Mouse (Mus musculus) lung, postnatal 4 days (tissue): Measurements from ENCODE around the gene Fam131b.
A peak's percentile ranks its signal among the peaks of the same experiment; 100 is the strongest.

Experiments
- DNase-seq, 2 experiments: peaks; one replicate each; pipeline ENCODE4 v3.0.0; 2021

Fam131b gene

DNA sequence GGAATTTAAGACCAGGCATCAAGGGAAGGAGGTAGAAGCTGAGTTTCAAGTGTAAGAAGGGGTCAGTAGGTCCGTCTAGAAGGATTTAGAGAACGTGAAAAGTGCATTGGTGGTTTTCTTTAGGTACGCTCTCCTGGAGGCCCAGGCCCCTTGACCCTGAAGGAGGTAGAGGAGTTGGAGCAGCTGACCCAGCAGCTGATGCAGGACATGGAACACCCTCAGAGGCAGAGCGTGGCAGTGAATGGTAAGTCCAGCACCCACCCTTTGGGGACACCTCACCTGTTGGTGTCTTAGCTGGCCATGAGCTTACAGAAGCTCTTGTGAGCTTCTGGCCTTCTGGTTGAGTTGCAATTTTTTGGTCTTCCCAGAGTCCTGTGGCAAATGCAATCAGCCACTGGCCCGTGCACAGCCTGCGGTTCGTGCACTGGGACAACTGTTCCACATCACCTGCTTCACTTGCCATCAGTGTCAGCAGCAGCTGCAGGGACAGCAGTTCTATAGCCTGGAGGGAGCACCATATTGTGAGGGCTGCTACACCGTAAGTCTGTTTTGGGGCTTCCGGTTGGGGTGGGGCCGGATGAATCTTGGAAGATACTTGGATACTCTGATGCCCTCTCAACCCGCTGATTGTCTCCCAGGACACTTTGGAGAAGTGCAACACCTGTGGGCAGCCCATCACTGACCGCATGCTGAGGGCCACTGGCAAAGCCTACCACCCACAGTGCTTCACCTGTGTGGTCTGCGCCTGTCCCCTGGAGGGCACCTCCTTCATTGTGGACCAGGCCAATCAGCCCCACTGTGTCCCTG, 31.6 kb upstream of the Fam131b start:
- DNase-seq: no peak

DNA sequence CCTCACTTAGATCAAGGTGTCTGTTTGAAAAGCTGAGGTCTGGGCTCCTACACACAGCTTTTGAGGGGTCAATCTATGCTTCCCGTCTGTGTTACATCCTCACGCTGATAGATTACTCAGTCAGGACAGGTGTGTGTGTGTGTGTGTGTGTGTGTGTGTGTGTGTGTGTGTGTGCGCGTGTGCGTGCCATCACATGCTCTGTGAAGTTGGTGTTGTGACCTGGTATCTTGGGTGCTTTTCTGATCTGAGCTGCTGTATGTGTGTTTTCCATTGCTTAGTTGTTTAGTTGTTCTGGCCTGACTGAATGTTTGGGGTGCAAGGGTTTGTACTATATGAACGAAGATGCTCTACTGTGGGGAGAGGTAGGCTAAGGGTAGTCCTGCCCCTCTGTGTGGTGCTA, 30.9 kb upstream of the Fam131b start:
- DNase-seq: no peak

DNA sequence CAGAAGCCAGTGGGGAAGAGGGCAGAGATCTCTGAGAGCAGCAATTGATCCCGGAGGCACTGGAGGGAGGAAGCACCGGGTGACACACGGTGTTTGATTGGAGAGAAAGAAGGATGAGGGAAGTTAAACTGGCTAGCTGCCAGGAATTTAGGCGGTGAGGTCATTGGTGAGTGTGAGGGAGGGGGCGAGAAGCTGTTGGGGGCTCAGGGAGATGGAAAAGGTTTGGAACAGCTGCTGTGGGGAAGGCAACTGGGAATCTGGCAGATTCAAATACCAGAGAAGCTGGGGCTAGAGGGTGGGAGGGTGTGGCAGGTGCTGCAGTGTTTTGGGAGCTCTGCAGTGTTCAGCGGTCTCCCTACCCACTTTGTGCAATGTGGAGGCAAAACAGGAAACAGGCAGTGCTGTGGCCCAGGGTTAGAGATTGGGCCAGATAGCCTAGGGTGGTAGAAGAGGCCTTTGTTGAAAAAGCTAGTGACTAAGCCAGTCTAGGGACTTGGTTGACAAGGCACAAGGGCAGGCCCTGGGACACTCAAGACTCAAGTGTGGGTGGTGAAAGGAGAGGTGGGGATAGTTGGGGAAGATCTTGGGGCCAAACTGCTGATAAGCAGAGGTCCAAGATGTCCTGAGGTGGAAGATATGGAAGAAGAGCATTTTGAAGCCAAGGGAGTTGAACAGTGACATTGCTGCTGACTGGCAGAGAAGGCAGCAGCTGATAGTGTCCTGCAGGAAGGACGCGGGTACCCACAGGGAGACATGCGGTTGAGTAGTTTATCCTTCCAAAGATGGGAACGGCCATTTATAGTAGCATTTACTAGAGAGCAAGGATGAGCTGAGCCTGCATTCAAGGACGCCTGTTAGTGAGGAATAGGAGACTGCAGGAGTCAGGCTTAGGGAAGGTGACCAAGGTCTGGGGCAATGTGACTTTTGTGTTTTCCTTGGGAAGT, 29.9 kb upstream of the Fam131b start:
- DNase-seq: peak; percentile 61 to 62

DNA sequence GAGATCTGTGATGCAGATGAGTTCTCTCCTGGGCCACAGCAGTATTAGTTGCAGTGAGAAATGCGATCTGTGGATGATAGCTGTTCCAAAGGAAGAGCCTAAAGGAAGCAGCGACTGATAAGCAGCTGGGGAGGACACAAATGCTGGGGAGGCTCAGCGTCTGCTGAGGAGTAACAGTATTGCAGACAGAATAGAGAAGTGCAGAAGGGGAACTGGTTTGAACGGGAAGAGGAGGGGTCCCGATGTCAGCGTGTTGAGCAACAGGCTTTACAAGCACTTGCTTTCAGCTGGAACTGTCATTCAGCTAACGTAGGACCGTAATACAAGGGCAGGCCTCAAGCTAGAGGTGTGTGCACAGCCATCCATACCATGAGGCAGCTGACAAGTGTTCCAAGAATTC, 28.7 kb upstream of the Fam131b start:
- peak; percentile 54 to 59 for DNase-seq

DNA sequence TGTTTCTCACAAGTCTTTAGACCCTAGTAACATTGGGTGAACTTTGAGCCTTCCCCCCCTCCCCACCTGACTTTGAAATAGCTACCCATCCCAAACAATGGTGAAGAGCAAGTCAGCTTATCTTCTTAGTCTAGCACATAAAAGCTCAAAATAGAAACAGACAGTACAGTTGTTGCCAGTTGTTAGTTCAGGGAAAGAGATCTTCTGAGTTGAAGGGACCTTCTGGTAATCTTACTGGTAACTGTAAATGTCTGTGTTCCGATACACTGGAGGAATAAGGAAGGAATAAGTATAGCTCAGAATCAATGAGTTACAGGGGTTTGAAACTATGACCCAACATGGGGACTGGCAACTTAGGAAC, 28.0 kb upstream of the Fam131b start:
- no peak for DNase-seq

DNA sequence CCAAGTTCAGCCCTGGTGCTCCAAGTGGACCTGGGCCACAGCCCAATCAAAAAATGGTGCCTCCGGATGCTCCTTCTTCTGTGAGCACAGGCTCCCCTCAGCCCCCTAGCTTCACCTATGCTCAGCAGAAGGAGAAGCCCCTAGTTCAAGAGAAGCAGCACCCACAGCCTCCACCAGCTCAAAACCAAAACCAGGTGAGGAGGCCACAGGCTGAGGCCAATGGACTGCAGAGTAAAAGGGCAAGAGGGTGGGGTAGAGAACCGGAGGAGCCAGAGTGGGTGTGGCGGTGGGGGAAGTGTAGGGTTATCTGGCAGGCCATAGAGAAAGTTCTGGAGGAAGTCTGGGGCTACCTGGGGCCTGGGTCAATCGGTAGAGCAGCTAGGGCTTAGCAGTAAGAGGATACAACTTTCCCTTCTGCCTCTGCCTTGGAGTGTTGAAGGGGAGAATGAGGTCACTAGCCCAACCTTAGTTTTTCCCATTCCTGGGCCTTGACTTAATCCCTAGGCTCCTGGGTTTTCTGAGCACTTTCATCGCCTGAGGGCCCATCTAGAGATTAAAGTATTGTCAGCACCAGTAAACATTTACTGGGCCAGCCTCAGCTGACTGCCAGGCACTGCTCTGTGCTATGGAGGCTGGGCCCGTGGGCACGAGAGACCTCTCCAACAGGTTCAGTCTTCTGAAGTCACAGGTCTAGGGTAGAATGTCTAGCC, 27.5 kb upstream of the Fam131b start:
- peak; percentile 44 to 51 for DNase-seq

DNA sequence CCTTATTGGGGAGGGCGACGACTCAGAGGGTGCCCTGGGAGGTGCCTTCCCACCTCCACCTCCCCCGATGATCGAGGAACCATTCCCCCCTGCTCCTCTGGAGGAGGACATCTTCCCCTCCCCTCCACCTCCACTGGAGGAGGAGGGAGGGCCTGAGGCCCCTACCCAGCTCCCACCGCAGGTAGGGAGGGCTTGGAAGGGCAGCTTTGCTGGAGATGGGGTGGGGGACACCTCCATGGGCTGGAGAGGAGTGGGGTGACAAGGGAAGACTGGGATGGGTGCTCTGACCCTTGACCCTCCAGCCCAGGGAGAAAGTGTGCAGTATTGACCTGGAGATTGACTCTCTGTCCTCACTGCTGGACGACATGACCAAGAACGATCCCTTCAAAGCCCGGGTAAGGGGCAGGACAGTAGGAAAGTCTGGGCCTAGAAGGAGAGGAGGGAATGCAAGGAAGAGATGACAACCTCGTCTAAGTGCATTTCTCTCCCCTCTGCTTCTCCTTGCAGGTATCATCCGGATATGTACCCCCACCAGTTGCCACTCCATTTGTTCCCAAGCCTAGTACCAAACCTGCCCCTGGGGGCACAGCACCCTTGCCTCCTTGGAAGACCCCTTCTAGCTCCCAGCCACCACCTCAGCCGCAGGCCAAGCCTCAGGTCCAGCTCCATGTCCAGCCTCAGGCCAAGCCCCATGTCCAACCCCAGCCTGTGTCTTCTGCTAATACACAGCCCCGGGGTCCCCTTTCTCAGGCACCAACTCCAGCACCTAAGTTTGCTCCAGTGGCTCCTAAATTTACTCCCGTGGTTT, 26.7 kb upstream of the Fam131b start:
- DNase-seq: peak in 1 of 2 experiments; percentile 27

DNA sequence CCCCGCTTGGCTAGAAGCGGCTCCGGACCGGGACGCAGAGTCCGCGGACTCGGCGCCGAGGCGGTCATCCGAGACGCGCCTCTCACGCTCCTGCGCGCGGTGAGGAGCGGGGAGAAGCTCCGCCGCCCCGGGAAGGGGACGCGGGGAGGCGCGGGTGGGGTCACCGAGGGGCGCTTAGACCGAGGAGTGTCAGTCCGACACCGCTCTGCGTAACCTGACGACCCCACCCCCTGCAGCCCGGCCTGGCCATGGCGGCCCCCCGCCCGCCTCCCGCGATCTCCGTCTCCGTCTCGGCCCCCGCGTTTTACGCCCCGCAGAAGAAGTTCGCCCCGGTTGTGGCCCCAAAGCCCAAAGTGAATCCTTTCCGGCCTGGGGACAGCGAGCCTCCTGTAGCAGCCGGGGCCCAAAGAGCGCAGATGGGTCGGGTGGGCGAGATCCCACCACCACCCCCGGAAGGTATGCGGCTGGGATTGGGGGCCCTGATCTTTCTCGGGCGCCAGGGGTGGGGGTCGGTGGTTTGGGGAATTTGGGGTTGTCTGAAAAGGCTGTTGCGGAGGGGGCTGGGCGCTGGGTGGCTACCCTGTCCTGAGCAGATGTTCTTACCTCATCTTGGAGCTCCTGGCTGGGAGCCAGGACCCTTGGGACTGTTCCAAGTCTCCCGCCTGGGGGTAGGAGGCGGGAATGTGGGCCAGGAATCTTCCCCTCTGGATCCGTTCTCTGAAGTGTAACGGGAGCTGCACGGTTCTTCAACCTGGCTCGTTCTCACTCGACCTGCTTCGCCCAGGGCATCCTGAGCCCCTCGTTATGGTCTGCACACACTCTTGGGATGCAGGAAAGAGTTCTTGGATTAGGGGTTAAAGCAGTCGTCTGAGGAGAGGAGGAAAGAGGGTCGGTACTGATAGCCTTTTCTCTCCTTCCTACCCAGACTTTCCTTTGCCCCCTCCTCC, 25.9 kb upstream of the Fam131b start:
- peak; percentile 91 to 92 for DNase-seq

DNA sequence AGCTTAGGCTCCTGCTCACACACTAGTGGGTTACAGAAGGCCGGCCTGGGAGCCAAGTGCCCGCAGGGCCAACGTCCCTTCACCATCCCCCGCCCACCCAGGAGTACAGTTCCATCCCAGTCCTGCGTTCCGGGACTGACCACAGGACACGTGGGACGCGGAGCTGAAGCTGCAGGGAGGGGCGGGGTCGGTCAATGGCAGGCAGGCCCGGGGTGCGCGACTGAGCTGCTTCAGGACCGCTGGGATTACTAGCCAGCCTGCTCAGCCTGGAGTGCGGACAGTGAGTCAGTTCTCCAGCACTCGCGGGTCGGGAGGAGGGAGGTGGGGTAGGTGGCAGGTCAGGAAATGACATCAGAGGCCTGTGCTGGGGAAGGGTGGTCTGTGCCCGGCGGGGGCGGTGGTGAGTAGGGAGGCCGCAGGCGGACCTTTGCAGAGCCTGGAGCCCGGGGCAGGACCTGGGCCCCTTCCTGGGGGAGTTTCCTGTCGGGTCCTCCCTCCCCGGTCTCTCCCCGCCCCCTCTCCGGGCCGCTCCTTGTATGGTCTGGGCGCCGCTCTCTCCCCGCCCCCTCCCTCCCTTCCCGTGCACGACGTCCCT, 25.1 kb upstream of the Fam131b start, which contains the start of gene Zyx:
Gene Zyx (plus strand): TSS at position 205 of the 595 bp plus-strand sequence.
- DNase-seq: peak; percentile 97 to 99

DNA sequence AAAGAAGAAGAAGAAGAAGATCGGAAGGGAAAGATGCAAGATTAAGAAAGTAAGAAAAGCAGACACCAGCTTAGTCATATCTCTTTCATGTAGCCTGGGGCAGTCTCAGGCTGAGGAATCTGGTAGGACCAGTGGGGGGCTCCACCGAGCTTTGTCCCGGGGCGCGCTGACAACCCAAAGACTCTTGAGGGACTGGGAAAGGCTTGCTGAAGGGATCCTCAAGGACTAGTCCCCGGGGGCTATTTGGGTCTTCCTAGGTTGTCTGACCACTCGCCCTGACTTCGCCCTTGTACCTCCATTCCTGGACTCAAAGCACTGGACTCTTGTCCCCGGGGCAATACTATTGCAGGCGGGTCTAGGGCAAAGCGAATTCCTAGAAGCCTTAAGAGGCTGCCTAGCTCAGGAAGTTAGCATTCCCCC, 24.6 kb upstream of the Fam131b start:
- DNase-seq: peak; percentile 78 to 85

DNA sequence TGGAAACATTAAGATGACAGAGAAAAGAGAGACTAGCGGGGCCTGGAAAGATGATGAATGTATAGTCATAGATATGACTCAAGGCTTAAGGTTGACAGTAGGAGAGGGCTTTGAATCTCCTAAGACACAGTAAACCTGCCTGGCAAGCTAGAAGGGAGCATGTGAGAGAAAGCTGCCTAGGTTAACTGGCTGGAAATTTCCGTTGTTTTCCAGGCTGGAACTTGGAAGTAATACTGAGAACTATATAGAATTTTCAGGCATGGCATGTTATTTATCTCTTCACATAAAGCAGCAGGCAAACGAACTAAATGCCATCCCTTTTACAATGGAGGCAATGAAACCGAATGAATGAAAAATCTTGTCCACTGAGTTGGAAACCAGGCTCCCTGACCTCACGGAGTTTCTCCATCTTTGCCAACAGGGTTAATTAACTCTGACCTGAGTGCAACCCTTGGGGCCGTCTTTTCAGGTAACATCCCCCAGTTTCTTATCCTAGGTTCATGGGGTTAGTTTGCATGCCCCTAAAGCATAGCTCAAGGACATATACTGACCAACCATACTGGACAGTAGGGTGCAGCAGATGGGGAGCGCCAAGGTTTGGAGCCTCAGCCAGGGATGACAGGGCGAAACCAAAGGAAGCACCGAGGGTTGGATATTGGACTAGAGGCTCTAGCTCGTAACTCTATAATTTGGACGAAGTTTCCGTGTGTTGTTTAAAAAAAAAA, 24.0 kb upstream of the Fam131b start:
- peak in 1 of 2 experiments; percentile 20 for DNase-seq

DNA sequence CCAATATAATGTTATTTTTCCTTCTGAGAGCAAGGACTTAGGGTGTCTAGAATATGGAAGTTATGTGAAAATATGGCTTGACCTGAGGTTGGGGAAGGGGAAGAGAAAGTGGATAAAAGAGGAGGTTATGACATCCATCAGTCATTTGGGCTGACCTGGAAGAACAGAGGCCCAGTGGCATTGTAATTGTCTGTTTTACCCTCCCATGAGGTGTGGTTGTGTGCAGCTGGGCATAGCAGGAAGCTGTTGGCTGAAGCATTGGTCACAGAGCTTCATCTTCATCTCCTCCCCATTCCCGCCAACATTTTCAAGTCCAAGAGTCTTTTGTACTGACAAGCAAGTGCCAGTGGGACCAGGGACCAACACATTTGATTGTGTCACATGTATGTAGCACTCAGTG, 19.8 kb upstream of the Fam131b start:
- DNase-seq: no peak

DNA sequence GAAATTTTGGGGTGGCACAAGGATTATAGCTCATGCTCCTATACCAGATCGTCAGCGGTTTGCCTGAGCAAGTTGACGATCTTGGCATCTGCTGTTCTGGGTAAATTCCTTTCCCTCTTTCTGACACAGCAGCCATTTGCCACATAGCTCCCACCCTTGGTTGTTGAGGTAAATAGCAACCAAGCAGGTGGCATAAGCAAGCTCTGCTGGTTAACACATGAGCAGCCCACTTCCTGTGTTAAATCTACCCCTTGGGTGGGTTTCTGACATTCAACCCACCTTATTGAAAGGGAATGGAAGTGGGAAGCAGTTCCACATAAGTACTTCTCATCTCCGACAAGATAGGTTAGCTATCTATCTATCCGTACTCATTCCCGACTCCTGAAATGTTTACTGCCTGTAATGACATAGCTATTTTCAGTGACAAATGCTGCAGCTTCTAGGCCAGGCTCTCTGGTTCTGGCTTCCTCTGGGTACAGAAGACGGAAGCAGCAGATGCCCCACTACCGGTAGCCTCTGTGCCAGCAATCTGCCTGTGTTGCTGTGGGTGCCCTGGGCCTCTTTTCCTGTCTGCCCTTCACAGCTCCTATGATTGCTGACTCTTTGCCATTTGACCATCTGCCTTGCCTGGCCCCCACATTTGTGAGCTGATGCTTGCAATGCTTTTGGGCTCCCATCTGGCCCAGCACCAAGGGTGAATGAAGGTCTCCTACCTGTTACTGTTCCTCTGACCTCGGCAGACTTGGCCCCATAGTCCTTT, 19.1 kb upstream of the Fam131b start:
- peak; percentile 16 to 33 for DNase-seq

DNA sequence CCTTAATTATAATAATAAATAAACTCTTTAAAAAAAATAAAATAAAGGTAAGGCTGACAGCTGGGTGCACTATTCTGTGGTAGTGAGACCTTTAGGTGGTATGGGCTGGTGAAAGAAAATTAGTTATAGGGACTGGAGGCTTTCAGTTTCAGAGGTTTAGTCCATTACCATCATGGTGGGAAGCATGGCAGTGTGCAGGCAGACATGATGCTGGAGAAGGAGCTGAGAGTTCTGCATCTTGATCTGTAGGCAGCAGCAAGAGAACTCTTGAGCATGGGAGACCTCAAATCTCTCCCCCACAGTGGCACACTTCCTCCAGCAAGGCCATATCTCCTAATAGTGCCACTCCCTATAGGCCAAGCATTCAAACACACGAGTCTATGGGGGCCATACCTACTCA, 17.7 kb upstream of the Fam131b start:
- no peak for DNase-seq

DNA sequence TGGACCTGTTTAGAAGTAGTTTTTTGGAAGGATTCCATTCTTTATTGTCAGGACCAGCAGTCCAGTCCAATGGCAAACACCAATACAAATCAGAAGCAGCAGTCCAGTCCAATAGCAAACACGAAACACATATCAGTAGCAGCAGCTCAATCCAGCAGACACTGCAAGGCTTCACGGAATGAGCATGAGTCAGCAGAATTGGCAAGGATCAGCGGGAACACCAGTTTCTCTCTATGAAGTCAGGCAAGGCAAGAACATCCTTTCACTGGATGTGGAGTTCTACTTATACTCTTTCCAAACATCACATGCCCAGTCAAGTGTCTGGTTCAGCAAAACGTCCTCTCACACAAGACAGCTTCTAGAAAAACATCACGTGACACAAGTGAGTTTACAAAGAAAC, 15.5 kb upstream of the Fam131b start:
- no peak for DNase-seq

DNA sequence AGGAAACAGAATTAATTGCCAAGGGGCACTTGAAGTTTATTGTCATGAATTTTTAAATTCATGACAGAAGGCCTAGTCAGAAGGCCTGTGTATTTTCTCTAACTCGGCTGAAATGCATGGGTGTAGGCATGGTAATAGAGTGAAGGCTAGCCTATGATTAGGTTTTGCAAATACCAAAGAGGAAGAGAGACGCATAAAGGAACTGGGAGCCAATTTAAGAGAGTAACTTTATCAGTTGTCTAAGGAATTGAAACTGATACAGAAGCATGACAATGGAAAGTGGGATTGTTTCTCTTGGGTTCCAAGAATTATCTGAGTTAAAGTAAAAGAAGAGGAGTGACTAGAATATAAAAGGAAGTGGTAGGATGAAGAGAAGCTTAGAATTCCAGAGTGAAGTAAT, 14.7 kb upstream of the Fam131b start:
- DNase-seq: no peak

DNA sequence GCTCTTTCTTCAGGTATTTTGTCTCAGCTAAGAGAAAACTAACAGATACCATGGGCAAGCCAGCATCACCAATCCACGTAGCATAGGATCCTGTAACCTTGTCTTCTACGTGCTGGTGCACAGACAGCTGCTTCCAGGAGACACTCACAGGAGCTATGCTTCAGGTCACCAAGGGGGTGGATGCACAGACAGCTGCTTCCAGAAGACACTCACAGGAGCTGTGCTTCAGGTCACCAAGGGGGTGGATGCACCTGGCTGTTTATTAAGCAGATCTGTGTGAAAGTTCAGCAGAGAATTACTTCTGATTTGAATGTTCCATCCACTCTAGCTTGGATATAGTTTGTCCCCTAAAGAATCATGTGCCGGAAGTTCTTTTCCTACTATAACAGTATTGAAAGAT, 6.5 kb upstream of the Fam131b start:
- DNase-seq: no peak

DNA sequence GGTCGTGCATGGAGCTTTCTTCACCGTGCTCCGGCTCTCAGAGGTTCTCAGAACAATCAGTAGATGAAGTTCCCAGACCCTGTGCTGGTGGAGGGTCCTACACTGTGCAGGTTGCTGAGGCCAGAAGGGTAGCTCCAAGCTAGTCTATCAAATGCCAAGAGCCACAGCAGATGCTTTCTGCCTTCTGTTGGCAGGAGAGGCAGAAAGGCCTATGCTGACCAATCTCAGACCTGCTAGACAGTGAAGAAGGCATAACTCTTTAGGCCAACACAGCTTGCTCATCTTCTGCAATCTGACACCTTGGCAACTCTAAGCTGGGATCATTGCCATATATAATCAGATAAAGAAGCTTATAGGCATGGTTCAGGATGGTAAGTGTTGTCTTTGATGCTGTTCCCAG, 5.8 kb upstream of the Fam131b start:
- DNase-seq: no peak

DNA sequence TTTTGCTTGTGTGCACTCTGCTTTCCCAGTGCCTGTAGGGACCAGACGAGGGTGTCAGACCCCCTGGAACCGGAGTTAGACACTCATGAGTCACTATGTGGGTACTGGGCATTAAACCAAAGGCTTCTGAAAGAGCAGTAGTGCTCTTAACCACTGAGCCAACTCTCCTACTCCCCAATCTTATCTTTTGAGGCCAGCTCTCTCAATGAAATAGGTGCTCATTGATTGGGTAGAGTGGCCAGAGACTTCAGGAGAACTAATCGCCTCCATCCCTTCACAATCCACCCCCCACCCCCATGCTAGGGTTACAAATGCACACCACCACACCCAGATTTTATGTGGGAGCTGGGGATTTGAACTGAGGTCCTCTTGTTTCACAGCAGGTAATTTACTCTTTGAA, 4.3 kb upstream of the Fam131b start:
- DNase-seq: no peak
